Mouse (Mus musculus): Measurements from ENCODE around the gene Actn1. TPM values are rescaled to one million over a fixed set of nuclear protein-coding genes. Genes with fewer than 3 reads are reported as not detected.
A peak's percentile ranks its signal among the peaks of the same experiment; 100 is the strongest.
"Not testable (repeated sequence)": the region's sequence is repeated elsewhere in the genome, so short reads cannot be mapped to it uniquely, and the experiment has no call there.

The Actn1 gene
- polyA plus RNA-seq, 1 experiment from 2014 or later: 29.4 TPM

- Histone ChIP-seq H3K4me2 (no peak overlapping the region), H3K9me3 (no peaks in the 10 kb centered on the region), H3K4me1 (no peaks in the 10 kb centered on the region; the same call in 1 of the 2 replicates), H3K9ac (no peak overlapping the region), H3K27me3 (no peaks in the 10 kb centered on the region), H3K4me3 (no peak overlapping the region), H3K36me3 (no peaks in the 10 kb centered on the region), H3K27ac (no peak overlapping the region)
- no peak for ATAC-seq (ENCODE audit: insufficient number of reproducible peaks, low FRiP score, low TSS enrichment, low read depth)
- 85% methylated on average over 7 of the region's 8 CpGs for WGBS
Observed at GRCm38 (mm10) chr12:80277428-80277827, 17.3 kb upstream of the Actn1 start.

- WGBS: 73% methylated on average over 5 of the region's 5 CpGs
- no peak for ATAC-seq (ENCODE audit: insufficient number of reproducible peaks, low FRiP score, low TSS enrichment, low read depth)
- no peak overlapping the region for H3K27ac ChIP-seq
- no peaks in the 10 kb centered on the region for H3K9me3 ChIP-seq
- H3K36me3 ChIP-seq: no peaks in the 10 kb centered on the region
- H3K4me1 ChIP-seq: peaks cover 8% of the 10 kb centered on the region; the same call in 1 of the 2 replicates
- H3K4me2 ChIP-seq: no peak overlapping the region
- no peak overlapping the region for H3K4me3 ChIP-seq
- no peak overlapping the region for H3K9ac ChIP-seq
- H3K27me3 ChIP-seq: no peaks in the 10 kb centered on the region
Observed at GRCm38 (mm10) chr12:80275187-80275820, 15.1 kb upstream of the Actn1 start.

- H3K4me3 ChIP-seq: peak overlapping the region; percentile 13; the same call in 1 of the 2 replicates
- no peak overlapping the region for H3K27ac ChIP-seq
- H3K4me2 ChIP-seq: peak overlapping the region; percentile 10
- no peaks in the 10 kb centered on the region for H3K36me3 ChIP-seq
- no peak for ATAC-seq (ENCODE audit: insufficient number of reproducible peaks, low FRiP score, low TSS enrichment, low read depth)
- no peaks in the 10 kb centered on the region for H3K9me3 ChIP-seq
- peaks cover 8% of the 10 kb centered on the region; the same call in 1 of the 2 replicates for H3K4me1 ChIP-seq
- 18% methylated on average over 10 of the region's 10 CpGs for WGBS
- H3K9ac ChIP-seq: no peak overlapping the region
- no peaks in the 10 kb centered on the region for H3K27me3 ChIP-seq
Observed at GRCm38 (mm10) chr12:80273020-80273686, 13.0 kb upstream of the Actn1 start.

- Histone ChIP-seq H3K9me3 (no peaks in the 10 kb centered on the region), H3K4me2 (no peak overlapping the region), H3K4me1 (peaks cover 8% of the 10 kb centered on the region; the same call in 1 of the 2 replicates), H3K27me3 (no peaks in the 10 kb centered on the region), H3K9ac (no peak overlapping the region), H3K27ac (no peak overlapping the region), H3K36me3 (no peaks in the 10 kb centered on the region), H3K4me3 (no peak overlapping the region)
- no peak for ATAC-seq (ENCODE audit: insufficient number of reproducible peaks, low FRiP score, low TSS enrichment, low read depth)
- 31% methylated on average over 5 of the region's 5 CpGs for WGBS
Observed at GRCm38 (mm10) chr12:80271806-80272205, 11.6 kb upstream of the Actn1 start.

DNA sequence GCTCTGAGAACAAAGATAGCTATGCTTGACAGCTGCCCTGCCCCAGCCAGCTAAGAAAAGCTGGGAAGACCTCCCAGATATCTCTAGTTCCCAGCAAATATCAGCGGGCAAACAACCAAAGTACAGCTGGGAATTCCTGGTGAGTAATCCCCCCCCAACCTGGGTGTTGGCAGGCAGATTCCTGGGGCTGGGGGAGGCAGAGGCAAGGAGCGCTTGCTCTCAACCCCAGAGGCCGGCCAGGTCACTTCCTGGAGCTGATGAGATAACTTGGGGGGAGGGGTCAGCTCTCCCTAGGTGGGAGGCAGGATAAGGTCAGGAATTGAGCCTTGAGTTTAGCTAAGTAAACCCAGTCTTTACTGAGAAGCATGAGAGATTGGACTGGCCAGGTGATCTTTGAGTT lies 10.8 kb upstream of the Actn1 start:
- H3K27me3 ChIP-seq: no peaks in the 10 kb centered on the region
- no peak overlapping the region for H3K4me3 ChIP-seq
- 30% methylated on average over 3 of the region's 3 CpGs for WGBS
- H3K36me3 ChIP-seq: no peaks in the 10 kb centered on the region
- H3K4me1 ChIP-seq: peaks cover 8% of the 10 kb centered on the region; the same call in 1 of the 2 replicates
- ATAC-seq (ENCODE audit: insufficient number of reproducible peaks, low FRiP score, low TSS enrichment, low read depth): no peak
- no peaks in the 10 kb centered on the region for H3K9me3 ChIP-seq
- no peak overlapping the region for H3K4me2 ChIP-seq
- H3K27ac ChIP-seq: no peak overlapping the region
- no peak overlapping the region for H3K9ac ChIP-seq

DNA sequence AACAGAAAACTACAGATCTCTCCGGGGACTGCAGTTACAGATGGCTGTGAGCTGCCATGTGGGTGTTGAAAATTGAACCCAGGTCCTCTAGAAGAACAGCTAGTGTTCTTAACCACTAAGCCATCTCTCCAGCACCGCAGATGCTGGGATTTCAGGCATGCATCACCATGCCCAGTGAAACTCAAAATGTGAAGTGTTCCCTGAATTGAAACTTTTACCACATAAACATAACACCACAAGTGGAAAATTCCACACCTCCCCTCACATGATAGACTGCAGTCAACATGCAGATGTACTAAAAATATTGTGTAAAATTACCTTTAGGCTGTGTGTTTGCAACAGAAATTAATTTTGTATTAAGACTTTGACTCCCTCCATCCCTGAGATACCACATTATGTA lies 9.1 kb upstream of the Actn1 start:
- no peak overlapping the region for H3K4me2 ChIP-seq
- H3K36me3 ChIP-seq: no peaks in the 10 kb centered on the region
- no peak overlapping the region for H3K4me3 ChIP-seq
- no peaks in the 10 kb centered on the region for H3K27me3 ChIP-seq
- ATAC-seq (ENCODE audit: insufficient number of reproducible peaks, low FRiP score, low TSS enrichment, low read depth): no peak
- H3K9ac ChIP-seq: no peak overlapping the region
- peaks cover 8% of the 10 kb centered on the region; the same call in 1 of the 2 replicates for H3K4me1 ChIP-seq
- H3K9me3 ChIP-seq: no peaks in the 10 kb centered on the region
- 55% methylated on average over 2 of the region's 2 CpGs for WGBS
- H3K27ac ChIP-seq: no peak overlapping the region

DNA sequence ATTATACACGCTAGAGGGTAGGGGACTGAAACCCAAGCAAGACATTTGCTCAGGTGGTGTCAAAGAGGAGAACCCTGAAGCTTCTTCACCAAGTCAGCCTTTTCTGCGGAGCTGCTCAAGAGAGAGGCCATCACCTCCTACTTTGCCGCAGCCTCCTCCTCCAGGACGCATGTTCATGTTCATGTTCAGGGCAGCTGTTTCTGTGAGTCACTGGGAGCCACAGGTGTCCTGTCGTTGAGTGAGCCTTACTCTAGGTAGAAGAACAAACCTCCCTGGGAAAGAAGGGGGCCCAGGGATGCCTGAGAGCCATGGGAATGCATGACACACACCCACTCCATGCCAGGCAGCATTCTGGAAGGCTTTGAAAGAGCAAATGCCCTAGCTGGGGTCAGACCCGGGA lies 7.8 kb upstream of the Actn1 start:
- Histone ChIP-seq H3K4me3 (no peak overlapping the region), H3K27ac (no peak overlapping the region), H3K36me3 (no peaks in the 10 kb centered on the region), H3K9me3 (no peaks in the 10 kb centered on the region), H3K9ac (no peak overlapping the region), H3K27me3 (no peaks in the 10 kb centered on the region), H3K4me1 (peaks cover 8% of the 10 kb centered on the region; the same call in 1 of the 2 replicates), H3K4me2 (no peak overlapping the region)
- ATAC-seq (ENCODE audit: insufficient number of reproducible peaks, low FRiP score, low TSS enrichment, low read depth): no peak
- 83% methylated on average over 6 of the region's 6 CpGs for WGBS

- peaks cover 12% of the 10 kb centered on the region for H3K4me1 ChIP-seq
- H3K9me3 ChIP-seq; H3K4me3 ChIP-seq; H3K27ac ChIP-seq; H3K4me2 ChIP-seq; ATAC-seq (ENCODE audit: insufficient number of reproducible peaks, low FRiP score, low TSS enrichment, low read depth); H3K9ac ChIP-seq; H3K36me3 ChIP-seq; H3K27me3 ChIP-seq: not testable (repeated sequence)
- 76% methylated on average over 7 of the region's 7 CpGs for WGBS
Observed at GRCm38 (mm10) chr12:80264388-80264787, 4.2 kb upstream of the Actn1 start.

GRCm38 (mm10) chr12:80260744-80261695 lies 849 bp upstream of the Actn1 start:
- ATAC-seq (ENCODE audit: insufficient number of reproducible peaks, low FRiP score, low TSS enrichment, low read depth): no peak
- H3K27ac ChIP-seq: peak overlapping the region; percentile 96
- no peaks in the 10 kb centered on the region for H3K36me3 ChIP-seq
- peak overlapping the region; percentile 82 for H3K9ac ChIP-seq
- H3K4me1 ChIP-seq: peaks cover 36% of the 10 kb centered on the region
- no peaks in the 10 kb centered on the region for H3K27me3 ChIP-seq
- peak overlapping the region; percentile 72 for H3K4me3 ChIP-seq
- no peaks in the 10 kb centered on the region for H3K9me3 ChIP-seq
- 14% methylated on average over 25 of the region's 25 CpGs for WGBS
- peak overlapping the region; percentile 80 for H3K4me2 ChIP-seq

GRCm38 (mm10) chr12:80259216-80260055 lies 735 bp downstream of the Actn1 start:
- peak; percentile 69 for ATAC-seq (ENCODE audit: insufficient number of reproducible peaks, low FRiP score, low TSS enrichment, low read depth)
- Histone ChIP-seq H3K27ac (peak overlapping the region; percentile 96), H3K36me3 (no peaks in the 10 kb centered on the region), H3K9me3 (no peaks in the 10 kb centered on the region), H3K4me2 (peak overlapping the region; percentile 80), H3K27me3 (no peaks in the 10 kb centered on the region), H3K4me3 (peak overlapping the region; percentile 72), H3K9ac (peak overlapping the region; percentile 82), H3K4me1 (peaks cover 43% of the 10 kb centered on the region)
- under 1% methylated on average over 64 of the region's 64 CpGs for WGBS
